Mouse (Mus musculus) midbrain, embryonic 16.5 days (tissue): ENCODE results near the gene Ociad2. TPM values are rescaled to one million over a fixed set of nuclear protein-coding genes. Genes with fewer than 3 reads are reported as not detected.

Source experiments
- ATAC-seq: fragments of 200-750 bp; cut with Nextera tagmentation; 2 replicates; pipeline ENCODE4 v1.8.0; 2017; ENCODE audit warnings: moderate TSS enrichment
- H3K27ac ChIP-seq: fragments of 300-500 bp; sonication (generic); 2 replicates; pipeline ENCODE4 v1.5.1; 2014; ENCODE audit warnings: mild to moderate bottlenecking, low read length, mixed read lengths
- H3K27me3 ChIP-seq: fragments of 300-500 bp; sonication (generic); 2 replicates; pipeline ENCODE4 v1.6.1; 2014; ENCODE audit warnings: low read depth, low read length, mixed read lengths; ENCODE audit not compliant: control insufficient read depth, insufficient read depth
- H3K36me3 ChIP-seq: fragments of 300-500 bp; sonication (generic); 2 replicates; pipeline ENCODE4 v1.6.1; 2014; ENCODE audit warnings: mild to moderate bottlenecking, low read length, moderate library complexity, mixed read lengths; ENCODE audit not compliant: control insufficient read depth, insufficient read depth
- H3K4me1 ChIP-seq: fragments of 300-500 bp; sonication (generic); 2 replicates; pipeline ENCODE4 v1.6.1; 2014; ENCODE audit warnings: mild to moderate bottlenecking, low read length, mixed read lengths; ENCODE audit not compliant: control insufficient read depth, insufficient read depth
- H3K4me2 ChIP-seq: fragments of 300-500 bp; sonication (generic); 2 replicates; pipeline ENCODE4 v1.6.1; 2014; ENCODE audit warnings: mild to moderate bottlenecking, low read length, mixed read lengths
- H3K4me3 ChIP-seq: fragments of 300-500 bp; sonication (generic); 2 replicates; pipeline ENCODE4 v1.5.1; 2014; ENCODE audit warnings: low read depth, mild to moderate bottlenecking, low read length, moderate library complexity, mixed read lengths
- H3K9ac ChIP-seq: fragments of 300-500 bp; sonication (generic); 2 replicates; pipeline ENCODE4 v1.6.1; 2014; ENCODE audit warnings: low read depth, low read length, mixed read lengths
- H3K9me3 ChIP-seq: fragments of 300-500 bp; sonication (generic); replicated peaks from 2 replicates; pipeline ENCODE4 v1.6.1; 2014; ENCODE audit warnings: mild to moderate bottlenecking, low read length, mixed read lengths; ENCODE audit not compliant: control insufficient read depth, poor library complexity, severe bottlenecking
- WGBS: fragments of 180-500 bp; shearing (Covaris S2); extraction: QIAGEN DNeasy Blood & Tissue Kit; methylation state at CpG from one replicate; pipeline ENCODE4 v1.1.7; 2014; 5-methylcytosine and 5-hydroxymethylcytosine counted together
- polyA plus RNA-seq: library from polyadenylated mRNA; unstranded; fragments of >200 nt; fragmentation: Nextera tagmentation; extraction: Ambion mirVana; gene quantifications from 2 replicates; pipeline ENCODE4 v1.2.1, GENCODE M21; 2015

Gene Ociad2
- polyA plus RNA-seq, 1 experiment from 2014 or later, result 34.5 TPM

DNA sequence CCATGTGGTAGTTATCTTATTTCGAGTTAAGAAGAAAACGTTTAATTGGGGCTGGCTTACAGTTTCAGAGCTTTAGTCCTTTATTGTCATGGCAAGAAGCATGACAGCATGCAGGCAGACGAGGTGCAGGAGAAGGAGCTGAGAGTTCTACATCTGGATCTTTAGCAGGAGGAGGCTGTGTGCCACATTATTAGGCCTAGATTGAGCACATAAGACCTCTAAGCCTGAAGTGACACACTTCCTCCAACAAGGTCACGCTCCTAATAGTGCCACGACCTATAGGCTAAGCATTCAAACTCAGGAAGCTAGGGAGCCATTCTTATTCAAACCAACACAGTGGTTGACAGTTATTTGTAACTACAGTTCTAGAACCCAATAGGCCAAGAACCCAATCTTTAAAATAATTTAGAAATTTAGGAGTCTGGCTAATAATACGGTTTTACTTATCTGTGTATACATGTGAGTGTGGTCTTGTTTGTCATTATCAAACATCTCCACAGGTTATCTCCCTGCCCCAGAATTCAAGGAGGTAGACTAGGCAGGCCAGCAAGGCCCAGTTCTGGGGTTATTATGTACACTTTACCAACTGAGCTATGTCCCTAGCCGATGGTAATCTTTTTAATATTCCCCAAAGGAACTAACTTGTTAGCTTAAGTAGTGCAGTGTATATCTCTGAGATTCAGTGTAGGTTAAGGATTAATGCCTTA lies 39.1 kb downstream of the Ociad2 start:
- H3K9me3 ChIP-seq, result no peaks in the 10 kb centered on the region
- H3K4me1 ChIP-seq, result peaks cover 4% of the 10 kb centered on the region; the same call in 1 of the 2 replicates
- H3K36me3 ChIP-seq, result peaks cover 30% of the 10 kb centered on the region
- no peaks in the 10 kb centered on the region for H3K27me3 ChIP-seq
- 91% methylated on average over 7 of the region's 7 CpGs for WGBS
- no peak overlapping the region for H3K27ac ChIP-seq
- no peak for ATAC-seq
- H3K4me3 ChIP-seq, result no peak overlapping the region
- H3K9ac ChIP-seq, result no peak overlapping the region
- H3K4me2 ChIP-seq, result no peak overlapping the region

- WGBS, result 77% methylated on average over 4 of the region's 4 CpGs
- no peak overlapping the region for H3K4me2 ChIP-seq
These were observed 44.9 kb downstream of the Ociad2 start for GRCm38 (mm10) chr5:73295916-73296315.

DNA sequence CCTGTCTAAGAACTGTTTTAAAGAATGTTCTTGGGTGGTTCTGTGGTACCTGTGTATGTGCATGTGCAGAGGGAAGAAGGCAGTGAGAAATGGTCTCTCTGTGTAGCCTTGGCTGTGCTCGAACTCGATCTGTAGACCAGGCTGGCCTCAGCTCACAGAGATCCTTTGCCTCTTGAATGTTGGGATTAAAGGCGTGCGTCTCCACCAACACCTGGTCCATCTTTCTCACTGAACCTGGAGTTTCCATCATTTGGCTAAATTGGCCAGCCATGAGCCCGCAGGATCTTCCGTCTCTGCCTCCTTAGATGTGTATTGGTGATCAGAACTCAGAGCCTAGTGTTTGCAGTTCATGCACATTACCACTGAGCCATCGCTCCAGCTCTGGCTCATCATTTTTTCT lies 45.8 kb downstream of the Ociad2 start:
- Histone ChIP-seq H3K9ac (no peak overlapping the region), H3K27me3 (no peaks in the 10 kb centered on the region), H3K27ac (no peak overlapping the region), H3K4me2 (no peak overlapping the region), H3K4me1 (peaks cover 24% of the 10 kb centered on the region), H3K36me3 (peaks cover 12% of the 10 kb centered on the region; the same call in 1 of the 2 replicates), H3K9me3 (no peaks in the 10 kb centered on the region), H3K4me3 (no peak overlapping the region)
- no peak for ATAC-seq
- WGBS, result 93% methylated on average over 7 of the region's 7 CpGs

More at GRCm38 (mm10) chr5:73295916-73296315, 44.9 kb downstream of the Ociad2 start:
- Histone ChIP-seq H3K4me3 (no peak overlapping the region), H3K9me3 (no peaks in the 10 kb centered on the region), H3K9ac (no peak overlapping the region), H3K4me1 (peaks cover 24% of the 10 kb centered on the region), H3K27me3 (no peaks in the 10 kb centered on the region), H3K36me3 (peaks cover 14% of the 10 kb centered on the region; the same call in 1 of the 2 replicates), H3K27ac (no peak overlapping the region)
- ATAC-seq, result no peak

DNA sequence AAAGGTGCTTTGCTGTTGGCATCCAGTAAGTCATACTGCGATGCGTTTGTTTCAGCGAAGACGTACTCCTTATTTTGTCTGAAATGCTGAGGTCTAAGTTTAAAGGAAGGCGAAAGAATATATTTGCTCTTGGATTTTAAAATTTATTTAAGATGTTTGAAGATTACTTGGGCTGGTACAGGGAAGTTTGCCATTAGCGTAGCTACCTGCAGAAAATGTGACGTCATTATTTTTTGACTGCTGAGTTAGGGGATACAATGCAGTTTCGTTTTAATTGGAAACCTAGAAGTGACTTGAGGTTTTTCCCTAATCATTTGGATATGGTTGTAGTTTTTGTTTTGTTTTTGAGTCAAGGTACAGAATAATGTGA lies 47.4 kb downstream of the Ociad2 start:
- Histone ChIP-seq H3K27me3 (no peaks in the 10 kb centered on the region), H3K9ac (peak overlapping the region; percentile 97), H3K9me3 (no peaks in the 10 kb centered on the region), H3K36me3 (peaks cover 12% of the 10 kb centered on the region; the same call in 1 of the 2 replicates), H3K27ac (no peak overlapping the region; the same call in 1 of the 2 replicates), H3K4me1 (peaks cover 24% of the 10 kb centered on the region), H3K4me2 (peak overlapping the region; percentile 72), H3K4me3 (peak overlapping the region; percentile 78)
- ATAC-seq, result no peak
- 19% methylated on average over 8 of the region's 8 CpGs for WGBS

- Histone ChIP-seq H3K4me1 (peaks cover 24% of the 10 kb centered on the region), H3K4me2 (peak within 1 kb of the TSS; percentile 72)
- under 1% methylated on average over 56 of the region's 58 CpGs for WGBS
These were observed 48.0 kb downstream of the Ociad2 start, which contains the start of gene Ociad1 for GRCm38 (mm10) chr5:73292502-73293457. Gene Ociad1 (plus strand): TSS chr5:73292784.

GRCm38 (mm10) chr5:73289900-73290299 lies 50.9 kb downstream of the Ociad2 start:
- Histone ChIP-seq H3K36me3 (0 out of 2 replicates have a peak, but pooled peaks cover under 1% of the 10 kb centered on the region), H3K4me1 (peaks cover 12% of the 10 kb centered on the region), H3K4me2 (no peak overlapping the region), H3K27me3 (no peaks in the 10 kb centered on the region), H3K4me3 (no peak overlapping the region), H3K27ac (no peak overlapping the region), H3K9me3 (no peaks in the 10 kb centered on the region), H3K9ac (no peak overlapping the region)
- 65% methylated on average over 2 of the region's 2 CpGs for WGBS
- no peak for ATAC-seq

More at GRCm38 (mm10) chr5:73292502-73293457, 48.0 kb downstream of the Ociad2 start, which contains the start of gene Ociad1:
- H3K4me3 ChIP-seq, result peak within 1 kb of the TSS; percentile 78
- H3K36me3 ChIP-seq, result peaks cover 12% of the 10 kb centered on the region; the same call in 1 of the 2 replicates
- peak within 1 kb of the TSS; percentile 88 for H3K27ac ChIP-seq
- H3K9ac ChIP-seq, result peak within 1 kb of the TSS; percentile 97
- ATAC-seq, result peak; percentile 99
- no peaks in the 10 kb centered on the region for H3K9me3 ChIP-seq
- H3K27me3 ChIP-seq, result no peaks in the 10 kb centered on the region

GRCm38 (mm10) chr5:73286603-73287002 lies 54.2 kb downstream of the Ociad2 start:
- WGBS, result 84% methylated on average over 5 of the region's 5 CpGs
- H3K4me1 ChIP-seq, result no peaks in the 10 kb centered on the region
- no peaks in the 10 kb centered on the region for H3K27me3 ChIP-seq
- no peak overlapping the region for H3K27ac ChIP-seq
- H3K36me3 ChIP-seq, result no peaks in the 10 kb centered on the region
- H3K4me2 ChIP-seq, result no peak overlapping the region
- no peak overlapping the region for H3K9ac ChIP-seq
- H3K9me3 ChIP-seq, result no peaks in the 10 kb centered on the region
- ATAC-seq, result no peak
- H3K4me3 ChIP-seq, result no peak overlapping the region

DNA sequence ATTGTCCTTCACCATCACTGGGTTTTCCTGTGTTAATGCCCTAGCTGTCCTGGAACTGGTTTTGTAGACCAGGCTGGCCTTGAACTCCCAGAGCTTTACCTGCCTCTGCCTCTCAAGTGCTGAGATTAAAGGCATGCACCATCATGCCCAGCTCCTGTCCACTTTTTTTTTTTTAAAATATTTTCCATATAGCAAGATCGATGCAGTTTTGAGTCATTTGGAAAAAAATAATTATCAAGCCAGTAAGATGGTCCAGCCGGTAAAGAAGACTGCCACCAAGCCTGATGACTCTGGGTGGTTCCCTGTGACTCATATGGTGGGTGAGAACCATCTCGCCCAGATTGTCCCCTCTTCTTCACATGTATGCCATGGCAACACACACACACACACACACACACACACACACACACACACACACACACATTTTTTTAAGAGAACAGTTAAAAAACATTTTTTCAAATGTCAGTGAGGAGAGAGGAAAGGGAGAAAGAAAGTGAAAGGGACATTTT lies 55.3 kb downstream of the Ociad2 start:
- Histone ChIP-seq H3K27me3 (no peaks in the 10 kb centered on the region), H3K9me3 (no peaks in the 10 kb centered on the region), H3K4me1 (no peaks in the 10 kb centered on the region), H3K36me3 (no peaks in the 10 kb centered on the region), H3K27ac (no peak overlapping the region), H3K9ac (no peak overlapping the region), H3K4me3 (no peak overlapping the region), H3K4me2 (no peak overlapping the region)
- 81% methylated on average over 3 of the region's 3 CpGs for WGBS
- no peak for ATAC-seq
